Mouse (Mus musculus): ENCODE measurements around the gene Cyren.

Cyren gene

GRCm38 (mm10) chr6:34877509-34878321 is at the start of gene Cyren:
Gene Cyren, minus strand, starts transcription at chr6:34878060.
- in situ Hi-C loops (cut with MboI, MseI) = loop anchor here (10.0 kb wide), 1 partner anchor 667 kb away; no protein-coding TSS in a partner anchor

- in situ Hi-C loops (cut with MboI, MseI) = no loop called here
Observed at GRCm38 (mm10) chr6:34927594-34927993, 49.7 kb upstream of the Cyren start.

- in situ Hi-C loops (cut with MboI, MseI) = no loop called here
Observed at GRCm38 (mm10) chr6:34927156-34927555, 49.3 kb upstream of the Cyren start.

- in situ Hi-C loops (cut with MboI, MseI) = no loop called here
Observed at GRCm38 (mm10) chr6:34921941-34922340, 44.1 kb upstream of the Cyren start.

GRCm38 (mm10) chr6:34920631-34921030 is 42.8 kb upstream of the Cyren start:
- in situ Hi-C loops (cut with MboI, MseI) = no loop called here

GRCm38 (mm10) chr6:34919956-34920355 is 42.1 kb upstream of the Cyren start, which contains the start of gene Stra8:
Gene Stra8, plus strand, starts transcription at chr6:34920163.
- in situ Hi-C loops (cut with MboI, MseI) = no loop called here

- in situ Hi-C loops (cut with MboI, MseI) = no loop called here
Observed at GRCm38 (mm10) chr6:34919146-34919545, 41.3 kb upstream of the Cyren start.

- in situ Hi-C loops (cut with MboI, MseI) = no loop called here
Observed at GRCm38 (mm10) chr6:34914462-34914861, 36.6 kb upstream of the Cyren start.

GRCm38 (mm10) chr6:34913341-34914040 is 35.6 kb upstream of the Cyren start:
- in situ Hi-C loops (cut with MboI, MseI) = no loop called here

- in situ Hi-C loops (cut with MboI, MseI) = no loop called here
Observed at GRCm38 (mm10) chr6:34910371-34911219, 32.7 kb upstream of the Cyren start, which contains the start of gene Wdr91. Gene Wdr91, minus strand, starts transcription at chr6:34910876.

- in situ Hi-C loops (cut with MboI, MseI) = no loop called here
Observed at GRCm38 (mm10) chr6:34909631-34910345, 31.9 kb upstream of the Cyren start.

GRCm38 (mm10) chr6:34907696-34908260 is 29.9 kb upstream of the Cyren start:
- in situ Hi-C loops (cut with MboI, MseI) = no loop called here

- in situ Hi-C loops (cut with MboI, MseI) = no loop called here
Observed at GRCm38 (mm10) chr6:34907121-34907614, 29.3 kb upstream of the Cyren start.

GRCm38 (mm10) chr6:34906661-34907060 is 28.8 kb upstream of the Cyren start:
- in situ Hi-C loops (cut with MboI, MseI) = no loop called here

- in situ Hi-C loops (cut with MboI, MseI) = no loop called here
Observed at GRCm38 (mm10) chr6:34906125-34906524, 28.3 kb upstream of the Cyren start.

- in situ Hi-C loops (cut with MboI, MseI) = no loop called here
Observed at GRCm38 (mm10) chr6:34904361-34904760, 26.5 kb upstream of the Cyren start.

- in situ Hi-C loops (cut with MboI, MseI) = no loop called here
Observed at GRCm38 (mm10) chr6:34903851-34904250, 26.0 kb upstream of the Cyren start.

GRCm38 (mm10) chr6:34903441-34903840 is 25.6 kb upstream of the Cyren start:
- in situ Hi-C loops (cut with MboI, MseI) = no loop called here

- in situ Hi-C loops (cut with MboI, MseI) = no loop called here
Observed at GRCm38 (mm10) chr6:34902578-34902977, 24.7 kb upstream of the Cyren start.

GRCm38 (mm10) chr6:34901911-34902444 is 24.1 kb upstream of the Cyren start:
- in situ Hi-C loops (cut with MboI, MseI) = no loop called here

Data from T-helper 1 cell (primary cell).